Mouse (Mus musculus) gastrocnemius, postnatal 14 days (tissue): ENCODE data around the gene Tufm. TPM values are rescaled to one million over a fixed set of nuclear protein-coding genes. Genes with fewer than 3 reads are reported as not detected.
A peak's percentile ranks its signal among the peaks of the same experiment; 100 is the strongest.

Source experiments
- DNase-seq: peaks from one replicate; pipeline ENCODE4 v3.0.0; 2021; ENCODE audit warnings: mixed read lengths
- intact Hi-C: fragments of 180-260 bp; cut with DNase I; formaldehyde crosslinking; loops from one replicate; pipeline ENCODE4 v1.15.1; 2025; ENCODE audit warnings: low total_unique reads
- total RNA-seq, 2 experiments: library from RNA; stranded (reverse); gene quantifications; 2 replicates each; pipeline ENCODE4 v1.2.3; 2021

The Tufm gene
- total RNA-seq, 2 experiments from 2014 or later: 117 to 146 TPM

DNA sequence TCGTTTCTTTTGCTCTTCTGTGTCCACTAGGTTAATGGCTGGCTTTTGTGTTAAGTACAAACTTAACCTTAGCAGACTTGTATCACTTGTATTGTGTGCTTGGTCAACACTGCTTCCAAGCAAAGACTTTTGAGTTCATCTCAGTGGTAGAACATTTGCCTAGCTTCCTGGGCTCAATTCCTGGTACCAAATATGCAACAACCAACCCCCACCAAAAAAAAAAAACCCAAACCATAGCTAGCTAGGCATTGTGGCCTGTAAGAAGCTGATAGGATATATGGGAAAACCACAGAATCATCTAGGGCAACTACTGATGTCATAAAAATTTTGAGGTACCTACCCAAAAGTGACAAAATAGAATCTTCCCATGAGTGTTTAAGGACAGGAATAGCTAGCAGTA lies 3.8 kb downstream of the Tufm start:
- intact Hi-C loops: no loop called here
- no peak for DNase-seq

- no peak for DNase-seq
- intact Hi-C loops: no loop called here
Observed at GRCm38 (mm10) chr7:126491973-126492372, 4.8 kb downstream of the Tufm start.

DNA sequence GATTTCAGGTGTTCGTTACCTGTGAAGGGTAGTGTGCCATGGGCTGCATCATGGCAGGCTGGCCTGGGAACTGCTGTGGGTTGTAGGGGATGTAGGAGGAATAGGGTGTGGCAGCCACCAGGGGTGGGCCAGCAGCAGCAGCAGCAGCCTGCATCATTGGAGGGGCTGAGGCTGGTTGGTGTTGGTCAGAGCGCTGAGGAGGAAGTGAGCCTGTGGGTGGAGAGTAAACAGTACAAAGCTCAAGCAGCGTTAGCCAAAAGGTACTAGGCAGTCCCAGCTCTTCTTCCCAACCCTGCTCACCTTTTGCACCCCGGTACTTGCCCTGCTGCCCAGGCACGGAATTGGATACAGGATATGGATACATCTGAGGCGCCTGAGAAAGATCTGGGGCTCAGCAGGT lies 7.0 kb downstream of the Tufm start:
- intact Hi-C loops: no loop called here
- DNase-seq: no peak

DNA sequence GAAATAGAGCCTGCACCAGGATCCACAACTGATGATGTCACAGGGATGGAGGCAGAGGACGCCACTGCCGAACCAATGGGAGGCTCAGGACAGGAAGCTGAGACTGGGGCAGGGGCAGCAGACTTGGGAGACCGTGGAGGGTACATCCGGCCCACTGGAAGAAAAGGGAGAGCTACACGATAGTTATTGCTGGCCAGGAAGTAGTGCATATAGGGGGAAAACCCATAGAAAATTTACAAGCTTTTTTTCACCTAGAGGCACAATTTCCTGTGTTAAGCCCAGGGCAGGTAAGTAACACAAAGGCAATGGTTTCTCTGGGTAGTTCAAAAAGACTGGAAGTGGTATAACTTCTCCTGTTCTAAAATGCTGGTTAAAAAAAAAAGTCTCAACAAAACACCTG lies 9.3 kb downstream of the Tufm start:
- intact Hi-C loops: no loop called here

GRCm38 (mm10) chr7:126497966-126498365 lies 10.8 kb downstream of the Tufm start:
- DNase-seq: no peak
- intact Hi-C loops: no loop called here

More for the DNA sequence above, 9.3 kb downstream of the Tufm start:
- no peak for DNase-seq

DNA sequence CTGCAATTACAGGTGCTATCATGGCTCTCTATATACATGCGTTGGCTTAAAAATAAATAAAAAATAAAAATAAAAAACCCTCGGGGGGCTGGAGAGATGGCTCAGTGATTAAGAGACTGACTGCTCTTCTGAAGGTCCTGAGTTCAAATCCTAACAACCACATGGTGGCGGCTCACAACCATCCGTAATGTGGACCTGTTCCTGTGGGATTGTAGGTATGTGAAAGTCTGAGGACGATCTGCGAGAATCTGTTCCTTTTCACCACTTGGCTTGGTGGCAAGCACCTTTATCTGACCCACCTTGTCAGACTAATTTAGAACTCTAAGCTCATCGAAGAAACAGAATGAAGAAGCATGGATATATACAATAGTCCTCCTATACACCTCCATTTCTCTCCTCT lies 12.3 kb downstream of the Tufm start:
- no peak for DNase-seq
- intact Hi-C loops: no loop called here

DNA sequence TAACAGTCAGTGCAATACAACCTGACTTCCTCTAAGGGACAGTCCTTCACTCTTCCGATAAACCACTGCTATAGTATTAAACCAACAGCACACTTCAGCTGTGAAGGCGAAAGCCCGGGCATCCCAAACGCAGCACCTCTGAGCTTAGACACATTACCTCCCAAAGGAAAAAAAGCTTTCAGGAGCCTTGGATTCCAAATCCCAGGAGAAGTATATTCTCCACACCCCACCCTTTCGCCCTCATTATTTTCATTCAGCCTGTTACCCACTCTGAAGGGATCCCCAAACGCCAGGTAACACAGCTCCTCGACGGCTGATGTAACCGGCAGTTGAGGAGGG lies 14.5 kb downstream of the Tufm start:
- intact Hi-C loops: no loop called here
- no peak for DNase-seq

DNA sequence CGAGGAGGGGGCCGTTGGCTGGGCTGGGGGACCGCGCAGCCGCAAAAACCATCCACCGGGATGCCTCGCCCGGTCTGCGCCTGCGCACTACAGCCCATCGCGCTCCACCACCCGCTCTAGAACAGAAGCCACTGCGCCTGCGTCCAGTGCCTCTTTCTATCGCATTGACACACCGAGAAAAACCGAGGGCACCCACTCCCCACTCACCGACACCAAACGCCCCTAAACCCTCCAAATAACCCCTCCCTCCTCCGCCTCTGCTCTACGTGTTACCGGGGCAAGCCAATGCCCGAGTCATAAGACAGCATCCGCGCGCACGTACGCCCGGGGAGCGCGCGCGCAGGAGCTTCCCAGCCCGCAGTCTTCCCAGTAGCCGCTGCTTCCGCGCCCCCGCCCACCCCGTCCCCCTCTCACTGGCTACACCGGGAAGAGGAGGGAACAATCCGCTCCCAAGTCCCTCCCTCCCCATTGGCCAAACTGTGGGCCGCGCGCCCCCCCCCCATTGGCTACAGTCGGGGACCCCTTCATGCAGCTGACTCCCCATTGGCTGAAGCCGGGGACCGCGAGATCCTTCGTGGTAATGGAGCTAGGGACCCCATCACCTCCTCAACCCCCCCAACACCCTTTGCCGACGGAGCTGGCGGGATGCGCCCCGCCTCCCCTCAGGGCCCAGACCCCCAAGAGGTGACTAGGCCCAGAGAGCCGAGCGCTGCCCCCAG lies 15.0 kb downstream of the Tufm start:
- DNase-seq: peak; percentile 94
- intact Hi-C loops: no loop called here

DNA sequence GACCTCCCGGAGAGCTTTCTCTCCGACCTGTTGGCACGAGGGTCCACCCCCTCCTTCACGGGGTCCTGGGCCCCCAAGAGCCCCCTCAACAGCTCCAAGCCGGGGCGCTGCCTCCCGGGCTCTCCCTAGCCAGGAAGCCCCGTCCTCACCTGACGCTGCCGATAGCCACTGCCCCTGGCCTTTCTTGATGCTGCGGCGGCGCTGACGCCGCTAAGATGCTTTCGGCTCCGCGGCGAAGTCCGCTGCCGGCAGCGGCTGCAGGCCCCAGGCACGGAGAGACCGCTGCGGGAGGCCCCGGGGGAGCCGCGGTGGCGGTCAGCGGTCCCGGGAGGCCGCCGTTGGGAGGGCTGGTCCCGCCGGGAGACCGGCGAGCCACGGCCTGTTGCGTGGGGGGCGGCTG lies 15.6 kb downstream of the Tufm start:
- intact Hi-C loops: no loop called here
- DNase-seq: no peak

GRCm38 (mm10) chr7:126503273-126503878 lies 16.2 kb downstream of the Tufm start, which contains the start of gene Atxn2l:
TSS of gene Atxn2l (minus strand) at chr7:126503437.
- peak; percentile 99 for DNase-seq
- intact Hi-C loops: no loop called here

DNA sequence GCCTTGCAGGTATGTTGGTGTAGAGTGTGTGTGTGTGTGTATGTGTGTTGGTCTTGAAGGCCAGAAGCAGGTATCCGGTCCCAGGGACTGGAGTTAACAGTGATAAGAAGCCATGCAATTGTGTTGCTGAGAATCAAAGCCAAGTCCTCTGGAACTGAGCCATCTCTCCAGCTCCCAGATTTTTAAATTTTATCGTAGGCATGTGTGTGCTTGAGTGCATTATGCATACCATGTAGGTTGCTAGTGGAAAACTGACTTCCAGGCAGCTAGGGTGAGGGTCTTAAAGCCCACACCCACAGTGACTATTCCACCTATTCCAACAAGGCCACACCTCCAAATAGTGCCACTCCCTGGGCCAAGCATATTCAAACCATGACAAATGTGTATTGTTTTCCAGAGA lies 17.8 kb downstream of the Tufm start:
- no peak for DNase-seq
- intact Hi-C loops: no loop called here

DNA sequence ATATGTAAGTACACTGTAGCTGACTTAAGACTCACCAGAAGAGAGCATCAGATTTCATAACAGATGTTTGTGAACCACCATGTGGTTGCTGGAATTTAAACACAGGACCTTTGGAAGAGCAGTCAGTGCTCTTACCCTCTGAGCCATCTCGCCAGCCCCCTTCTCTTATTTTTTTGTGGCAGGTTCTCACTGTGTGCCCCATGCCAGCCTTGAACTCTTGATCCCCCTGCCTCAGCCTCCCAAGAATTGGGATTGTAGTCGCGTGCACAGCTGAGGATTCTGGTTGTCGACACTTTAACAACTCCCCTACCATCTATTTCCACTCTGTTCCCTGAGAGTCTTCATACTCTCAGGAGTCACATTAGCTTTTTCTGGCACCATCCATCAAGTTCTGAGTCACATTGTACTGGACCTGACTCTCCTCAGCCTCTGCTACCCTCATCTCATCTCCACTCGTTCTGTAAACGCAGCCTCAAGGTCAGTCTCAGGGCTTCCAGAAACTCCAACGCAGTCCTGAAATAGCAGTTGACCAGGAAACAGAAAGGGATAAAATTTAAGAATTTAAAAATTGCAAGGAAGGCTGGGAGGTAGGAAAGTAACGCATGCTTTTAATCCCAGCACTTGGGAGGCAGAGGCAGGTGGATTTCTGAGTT lies 20.1 kb downstream of the Tufm start:
- intact Hi-C loops: no loop called here
- no peak for DNase-seq

DNA sequence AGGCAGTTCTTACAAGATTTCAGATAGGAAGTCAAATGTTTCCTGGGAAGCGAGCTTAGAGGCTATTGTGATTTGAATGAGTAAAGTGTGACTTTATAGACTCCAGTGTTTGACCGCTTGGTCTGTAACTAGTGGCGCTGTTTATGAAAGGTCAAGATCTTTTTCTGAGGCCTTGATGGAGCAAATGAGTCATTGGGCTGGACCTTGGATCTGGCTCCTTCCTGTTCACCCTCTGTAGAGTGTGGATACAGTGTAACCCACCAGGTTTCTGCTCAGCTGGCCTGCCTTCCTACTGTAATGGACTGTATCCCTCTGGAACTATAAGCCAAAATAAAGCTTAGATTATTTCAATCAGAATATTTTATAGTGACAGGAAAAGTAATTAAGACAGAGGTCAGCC lies 24.1 kb downstream of the Tufm start:
- DNase-seq: no peak
- intact Hi-C loops: no loop called here

- intact Hi-C loops: no loop called here
- DNase-seq: no peak
Observed at GRCm38 (mm10) chr7:126518261-126518941, 31.2 kb downstream of the Tufm start.

GRCm38 (mm10) chr7:126519513-126519912 lies 32.4 kb downstream of the Tufm start:
- intact Hi-C loops: no loop called here
- DNase-seq: peak; percentile 47

GRCm38 (mm10) chr7:126523316-126523715 lies 36.2 kb downstream of the Tufm start:
- no peak for DNase-seq
- intact Hi-C loops: no loop called here

DNA sequence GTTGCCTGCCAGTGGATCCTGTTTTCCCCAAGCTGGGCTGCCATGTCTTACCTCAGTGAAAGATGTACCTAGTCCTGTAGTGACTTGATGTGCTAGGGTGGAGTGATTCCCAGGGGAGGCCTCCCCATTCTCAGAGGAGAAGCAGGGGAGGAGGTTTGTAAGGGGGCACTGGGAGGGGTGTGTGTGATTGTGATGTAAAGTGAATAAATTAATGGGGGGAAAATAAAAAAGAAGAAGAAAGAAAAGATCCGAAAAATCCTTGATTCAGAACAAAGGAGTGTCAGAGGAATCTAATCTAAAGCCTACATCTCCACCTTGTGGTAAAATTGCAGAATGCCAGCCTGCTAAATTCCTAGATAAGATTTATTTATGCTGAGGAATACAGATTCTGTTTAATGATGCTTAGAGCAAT lies 41.0 kb downstream of the Tufm start:
- intact Hi-C loops: loop anchor here (5.0 kb wide), 1 partner anchor 126 kb away; no protein-coding TSS in a partner anchor
- no peak for DNase-seq

DNA sequence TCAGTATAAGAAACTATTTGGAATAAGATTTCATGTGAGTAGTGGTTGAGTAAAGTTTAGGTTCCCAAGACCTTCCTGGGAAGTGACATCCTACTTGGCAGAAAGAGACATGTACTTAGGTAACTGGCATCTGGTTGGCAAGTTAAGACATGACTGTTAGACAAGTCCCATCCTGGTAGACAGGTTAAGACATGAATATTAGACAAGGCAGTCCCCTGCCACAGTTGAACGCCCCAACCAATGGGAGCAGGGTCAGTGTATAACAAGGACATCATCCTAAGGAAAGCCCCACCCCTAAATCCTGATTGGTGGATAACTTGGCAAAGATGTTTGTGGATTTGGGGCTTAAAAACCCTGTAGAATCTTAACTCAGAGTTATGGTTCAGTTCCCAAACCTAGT lies 46.3 kb downstream of the Tufm start:
- no peak for DNase-seq
- intact Hi-C loops: no loop called here

DNA sequence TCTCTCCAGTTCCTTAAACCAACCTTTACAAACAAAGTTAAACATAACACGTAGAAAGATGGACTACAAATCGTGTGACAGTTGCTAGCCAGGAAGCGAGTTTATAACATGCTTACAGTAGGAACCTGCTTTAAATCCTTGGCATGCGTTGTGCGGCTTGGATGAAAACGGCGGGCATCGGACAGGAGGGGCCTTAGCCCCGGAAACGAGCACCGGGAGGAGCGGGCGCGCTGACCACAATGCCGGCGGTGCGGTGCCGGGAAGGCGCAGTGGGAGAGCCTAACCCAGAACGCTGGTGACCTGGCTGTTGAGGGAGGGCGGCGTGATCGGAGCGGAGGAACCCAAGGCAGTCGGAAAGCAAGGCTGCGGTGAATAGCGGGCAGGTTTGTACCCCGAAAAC lies 48.6 kb downstream of the Tufm start:
- no peak for DNase-seq
- intact Hi-C loops: no loop called here

- intact Hi-C loops: no loop called here
- no peak for DNase-seq
Observed at GRCm38 (mm10) chr7:126536466-126536865, 49.3 kb downstream of the Tufm start.
